Mouse (Mus musculus) cerebellum, adult (tissue): ENCODE results near the gene D2hgdh.
A peak's percentile ranks its signal among the peaks of the same experiment; 100 is the strongest.

Source experiments
- ATAC-seq: cut with Nextera tagmentation; 2 replicates; pipeline ENCODE4 v1.9.2; 2017; ENCODE audit warnings: mild to moderate bottlenecking, moderate library complexity, mixed read lengths; ENCODE audit not compliant: insufficient number of reproducible peaks, low FRiP score, low TSS enrichment

The D2hgdh gene

GRCm38 (mm10) chr1:93824609-93825008 lies at the start of gene D2hgdh:
D2hgdh (plus strand) TSS chr1:93824909.
- peak; percentile 0; the same call in 1 of the 2 replicates for ATAC-seq

GRCm38 (mm10) chr1:93776686-93777085 lies 48.0 kb upstream of the D2hgdh start:
- no peak for ATAC-seq

DNA sequence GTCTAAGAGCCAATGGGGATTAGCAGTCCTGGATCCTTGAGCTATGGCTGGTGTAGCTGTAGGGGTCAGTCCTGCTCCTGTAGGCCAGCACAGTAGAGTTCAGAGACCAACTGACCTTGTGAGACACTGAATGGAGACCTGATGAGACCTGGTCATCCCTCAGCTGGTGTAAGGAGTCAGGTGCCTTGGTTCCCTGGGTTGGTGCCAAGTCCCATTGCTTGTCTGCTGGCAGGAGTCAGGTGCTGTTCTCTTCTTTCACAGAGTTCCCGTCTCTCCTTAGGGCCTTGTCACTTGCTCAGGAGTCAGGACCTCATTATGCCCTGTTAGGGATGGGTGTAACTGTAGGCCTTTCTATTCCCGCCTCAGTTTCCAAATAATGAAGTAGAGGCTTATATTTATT lies 37.8 kb upstream of the D2hgdh start:
- ATAC-seq: no peak

- no peak for ATAC-seq
Measured at GRCm38 (mm10) chr1:93794526-93794925, 30.2 kb upstream of the D2hgdh start.

DNA sequence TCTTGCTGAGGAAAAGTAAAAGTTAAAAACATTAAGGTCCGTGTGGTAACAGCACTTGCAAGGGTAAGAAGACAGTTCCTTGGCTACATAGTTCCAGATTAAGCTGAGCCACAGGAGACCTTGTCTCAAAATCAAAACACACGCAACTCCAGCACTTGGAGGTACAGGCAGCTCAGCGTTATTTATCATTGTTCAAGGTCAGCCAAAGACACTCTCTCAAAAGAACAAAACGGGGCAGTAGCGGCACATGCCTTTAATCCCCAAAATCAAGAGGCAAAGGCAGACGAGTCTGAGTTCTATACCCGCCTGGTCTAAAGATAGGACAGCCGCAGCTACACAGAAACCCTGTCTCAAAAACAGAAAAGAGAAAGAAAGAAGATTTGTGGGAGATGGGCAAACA lies 28.8 kb upstream of the D2hgdh start:
- no peak for ATAC-seq

GRCm38 (mm10) chr1:93800670-93801503 lies 23.8 kb upstream of the D2hgdh start:
- no peak for ATAC-seq

DNA sequence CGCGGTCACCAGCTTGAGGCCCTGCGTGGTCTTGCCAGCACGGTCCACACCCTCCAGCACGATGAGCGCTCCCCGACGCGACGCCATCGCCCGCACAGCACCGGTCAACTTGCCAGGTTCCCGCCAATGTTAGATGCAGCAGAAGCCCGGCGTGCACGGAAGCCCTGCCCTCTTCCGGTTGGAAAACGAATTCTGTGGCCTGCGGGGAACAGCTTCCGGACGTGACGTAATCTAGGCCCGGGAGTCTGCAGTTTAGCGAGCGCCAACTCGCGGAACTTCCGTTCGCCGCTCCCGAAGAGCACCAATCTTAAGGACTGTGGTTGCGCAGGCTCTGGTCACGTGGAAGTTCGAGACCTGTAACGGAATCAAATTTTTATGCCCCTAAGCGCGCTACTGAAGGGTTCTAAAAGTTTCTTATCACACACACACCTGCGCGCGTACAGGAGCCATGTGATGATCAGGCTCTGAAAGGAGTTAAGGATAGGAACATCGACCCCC lies 22.9 kb upstream of the D2hgdh start, which contains the start of gene Dtymk:
Gene Dtymk, minus strand, starts transcription at position 194 of the 498 bp plus-strand sequence.
- ATAC-seq: peak; percentile 57

DNA sequence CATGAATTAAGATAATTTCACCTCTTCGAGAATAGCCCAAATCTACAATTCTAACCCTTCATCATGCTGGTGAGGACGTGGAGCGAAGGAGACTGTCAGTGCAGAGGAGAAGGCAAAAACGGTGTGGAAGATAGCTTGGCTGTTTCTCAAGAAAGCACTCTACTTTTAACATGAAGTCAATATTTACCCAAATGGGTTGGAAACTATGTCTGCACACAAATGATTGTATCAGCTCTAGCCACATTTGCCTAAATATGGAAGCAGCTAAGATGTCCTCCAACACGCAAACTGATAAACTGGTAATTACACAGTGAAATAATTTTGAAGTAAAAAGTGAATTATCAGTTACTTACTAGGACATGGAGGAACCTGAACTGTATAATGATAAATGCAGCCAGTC lies 21.9 kb upstream of the D2hgdh start:
- no peak for ATAC-seq

DNA sequence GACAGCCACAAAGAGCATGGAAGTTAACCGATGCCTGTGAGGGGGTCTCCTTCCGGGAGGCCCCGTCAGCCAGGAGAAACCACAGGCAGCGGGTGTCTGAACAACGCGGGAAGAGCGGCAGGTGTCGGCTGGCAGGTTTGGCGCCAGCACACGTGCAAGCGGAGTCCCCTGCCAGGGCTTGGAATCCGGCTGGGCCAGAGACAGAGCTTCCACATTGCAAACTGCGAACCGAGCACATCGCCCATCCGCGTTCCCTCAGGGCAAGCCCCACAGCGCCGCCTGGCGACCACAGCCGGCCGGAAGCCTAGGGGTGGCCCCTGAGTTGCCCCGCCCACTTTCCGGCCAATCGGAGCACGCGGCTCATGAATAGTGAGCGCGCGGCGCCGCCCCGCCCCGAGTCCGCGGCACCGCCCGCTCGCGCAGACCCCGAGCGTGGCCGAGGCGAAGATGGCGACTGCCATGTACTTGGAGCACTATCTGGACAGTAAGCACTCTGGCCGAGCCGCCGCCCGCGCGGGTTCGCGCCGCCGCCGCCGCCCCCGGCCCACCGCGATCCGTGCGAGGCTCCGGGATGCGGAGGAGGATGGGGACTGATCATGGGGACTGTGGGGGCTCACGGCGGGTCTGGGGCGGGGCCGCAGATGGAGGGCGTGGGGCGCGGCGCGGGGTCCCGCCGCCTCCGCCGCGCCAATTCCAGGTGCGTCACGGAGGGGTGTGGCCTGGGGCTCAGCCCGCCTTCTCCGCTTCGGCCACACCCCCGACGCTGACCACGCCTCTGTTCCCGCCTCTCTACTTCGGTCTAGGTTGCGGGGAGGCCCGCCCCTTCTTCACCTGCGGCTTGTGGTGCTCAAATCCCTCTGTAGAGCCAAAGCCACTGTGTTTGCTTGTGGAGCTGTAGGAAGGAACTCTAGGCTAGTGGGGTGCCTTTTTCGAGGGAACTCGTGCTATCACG lies 20.9 kb upstream of the D2hgdh start, which contains the start of gene Ing5:
Gene Ing5, plus strand, starts transcription at position 410 of the 952 bp plus-strand sequence.
- peak; percentile 81 for ATAC-seq

GRCm38 (mm10) chr1:93804818-93805217 lies 19.9 kb upstream of the D2hgdh start:
- no peak for ATAC-seq

DNA sequence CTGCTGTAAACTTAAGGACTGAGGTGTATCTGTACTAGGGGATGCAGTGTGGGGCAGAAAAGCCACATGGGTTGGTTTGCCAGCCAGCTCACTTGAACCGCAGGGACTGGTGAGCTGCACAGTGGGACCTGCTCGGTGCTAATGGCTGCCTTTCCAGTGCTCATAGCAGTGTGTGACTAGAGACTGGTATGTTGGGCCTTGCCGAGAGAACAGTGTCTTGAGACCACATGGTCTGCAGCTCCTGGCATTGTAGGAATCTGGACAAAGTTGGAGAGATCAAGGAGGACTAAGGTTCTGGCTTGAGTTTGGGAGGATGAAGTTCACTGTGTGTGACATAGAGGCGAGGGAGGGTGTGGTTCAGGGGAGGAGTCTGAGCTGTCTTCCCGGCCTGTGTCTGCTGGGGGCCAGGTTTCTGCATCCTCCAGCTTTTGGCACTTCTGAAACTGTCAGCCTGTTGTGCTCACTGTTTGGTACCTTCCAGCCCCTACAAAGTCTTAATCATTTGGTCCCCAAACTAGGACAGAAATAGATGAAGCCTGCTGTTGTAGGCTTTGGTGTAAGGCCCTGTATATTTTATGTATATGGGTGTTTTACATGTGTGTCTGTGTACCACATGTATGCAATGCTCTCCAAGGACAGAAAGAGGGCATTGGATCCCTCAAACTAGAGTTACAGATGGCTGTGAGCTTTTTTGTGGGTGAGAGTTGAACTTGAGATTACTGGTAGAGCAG lies 19.3 kb upstream of the D2hgdh start:
- no peak for ATAC-seq

- no peak for ATAC-seq
Measured at GRCm38 (mm10) chr1:93808871-93809270, 15.8 kb upstream of the D2hgdh start.

DNA sequence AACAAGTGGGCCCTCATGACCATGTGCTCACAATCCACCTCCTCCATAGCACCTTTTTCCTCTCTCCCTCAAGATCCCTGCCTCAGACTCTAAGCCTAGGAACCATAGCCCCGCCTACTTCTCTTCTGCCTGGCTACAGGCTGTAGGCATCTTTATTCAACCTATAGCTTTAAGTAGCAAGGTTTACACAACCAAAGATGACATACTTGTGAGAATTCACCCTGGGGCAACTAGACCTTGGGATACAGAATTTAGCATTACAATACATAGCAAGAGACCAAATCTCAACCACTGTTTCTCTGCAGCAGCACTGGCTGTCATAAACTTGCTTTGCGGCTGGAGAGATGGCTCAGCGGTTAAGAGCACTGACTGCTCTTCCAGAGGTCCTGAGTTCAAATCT lies 14.7 kb upstream of the D2hgdh start:
- ATAC-seq: no peak

DNA sequence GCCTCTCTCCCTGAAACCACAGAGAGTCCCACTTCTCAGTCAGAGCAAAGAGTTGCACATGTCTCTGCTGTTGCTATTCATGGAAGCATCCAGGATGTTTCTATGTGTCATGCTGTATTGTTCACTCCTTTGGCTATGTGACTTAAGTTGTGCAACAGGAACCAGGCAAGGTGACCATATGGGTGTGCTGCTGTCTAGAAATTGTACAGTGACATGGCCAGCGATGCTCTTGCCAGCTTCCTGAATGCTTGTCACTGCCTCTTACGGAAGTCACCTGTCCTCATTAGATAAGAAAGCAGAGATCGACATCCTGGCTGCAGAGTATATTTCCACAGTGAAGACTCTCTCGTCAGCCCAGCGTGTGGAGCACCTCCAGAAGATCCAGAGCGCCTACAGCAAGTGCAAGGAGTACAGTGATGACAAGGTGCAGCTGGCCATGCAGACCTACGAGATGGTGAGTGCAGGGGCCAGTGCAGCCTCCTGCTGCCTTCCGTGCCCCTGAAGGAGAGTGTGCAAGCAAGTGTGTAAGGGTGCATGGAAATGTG lies 13.1 kb upstream of the D2hgdh start:
- ATAC-seq: no peak

GRCm38 (mm10) chr1:93817823-93818532 lies 6.7 kb upstream of the D2hgdh start:
- no peak for ATAC-seq

DNA sequence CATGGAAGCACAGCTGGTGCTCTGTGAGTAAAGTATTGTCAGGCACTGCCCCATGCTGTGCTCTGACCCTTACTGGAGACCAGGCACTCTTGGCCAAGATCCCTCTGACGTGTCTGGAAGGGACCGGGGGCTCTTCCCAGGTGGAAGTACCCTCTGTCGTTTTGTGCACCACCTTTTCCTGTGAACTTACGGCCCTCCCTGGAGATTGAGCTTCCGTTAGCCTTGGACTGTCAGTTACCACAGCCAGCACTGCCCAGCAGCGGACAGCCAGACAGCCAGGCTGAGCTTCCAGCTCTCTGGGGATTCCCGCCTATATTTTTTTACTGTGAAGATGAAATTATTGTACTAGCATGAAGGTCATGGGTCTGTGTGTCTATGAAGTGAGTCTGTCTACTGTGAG lies 6.0 kb upstream of the D2hgdh start:
- no peak for ATAC-seq

DNA sequence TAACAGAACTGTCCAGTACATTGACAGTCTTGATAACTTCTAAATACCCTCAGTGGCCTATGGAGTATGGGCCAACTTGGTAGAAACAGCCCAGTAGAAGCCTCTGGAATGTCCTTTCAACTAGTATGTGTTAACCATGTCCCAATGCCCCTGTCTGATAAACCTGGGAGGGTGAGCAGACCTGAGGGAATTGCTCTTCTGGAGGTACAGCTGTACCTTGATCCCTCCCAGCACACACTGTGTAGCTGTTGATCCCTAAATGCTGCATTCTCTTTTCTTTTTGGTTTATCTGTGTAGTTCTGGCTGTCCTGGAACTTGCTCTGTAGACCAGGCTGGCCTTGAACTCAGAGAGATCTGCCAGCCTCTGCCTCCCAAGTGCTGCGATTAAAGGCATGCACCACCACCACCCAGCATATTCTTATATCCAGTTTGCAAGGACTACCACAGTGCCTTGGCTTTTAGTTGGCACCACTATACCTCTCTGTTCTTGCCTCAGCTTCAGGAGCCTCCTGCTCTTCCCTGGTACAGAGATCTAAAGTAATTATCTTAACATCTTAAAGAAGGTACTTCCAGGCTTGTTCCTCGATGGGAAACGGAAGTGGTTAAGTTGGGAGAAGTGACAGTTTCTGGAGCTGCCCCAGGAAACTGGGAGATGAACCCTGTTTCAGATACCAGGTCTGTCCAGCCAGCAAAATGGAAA lies 763 bp upstream of the D2hgdh start:
- ATAC-seq: no peak

DNA sequence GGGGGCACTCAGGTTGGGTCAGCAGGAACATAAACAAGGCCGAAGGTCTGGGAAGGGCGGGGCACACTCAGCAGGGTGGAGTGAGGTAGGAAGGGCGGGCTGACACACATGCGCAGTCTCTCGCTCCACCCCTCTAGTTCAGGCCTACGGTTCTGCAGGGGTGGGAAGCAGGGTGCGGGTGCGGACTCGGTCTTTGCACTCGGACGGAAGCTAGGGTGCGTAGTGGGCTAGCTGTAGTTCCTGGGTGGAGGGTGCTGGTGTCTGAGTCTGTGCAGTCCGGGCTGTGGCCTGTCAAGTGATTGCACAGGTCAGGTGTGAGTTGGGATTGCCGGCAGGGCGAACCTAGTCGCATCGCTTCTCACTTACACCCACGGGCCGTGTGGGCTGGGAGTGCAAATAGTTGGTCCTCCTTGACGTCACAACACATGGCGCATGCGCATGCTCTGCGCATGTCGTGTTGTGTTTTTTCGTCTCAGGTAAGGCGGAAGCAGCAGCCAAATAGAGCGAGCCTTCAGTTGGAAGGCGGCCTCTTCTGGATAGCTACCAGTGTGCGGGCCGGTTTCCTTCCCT lies 481 bp downstream of the D2hgdh start:
- peak; percentile 89 for ATAC-seq
